Mouse (Mus musculus) cerebellum, adult 9-10 months (tissue): ENCODE measurements around the gene Dlgap5.

ENCODE experiments used
- DNase-seq: peaks from one replicate; pipeline ENCODE4 v3.0.0; 2022

Dlgap5 gene

GRCm38 (mm10) chr14:47346715-47347114 is 71.5 kb downstream of the Dlgap5 start:
- DNase-seq = no peak

- no peak for DNase-seq
These were observed 76.4 kb downstream of the Dlgap5 start for GRCm38 (mm10) chr14:47341811-47342291.

GRCm38 (mm10) chr14:47340231-47340925 is 77.8 kb downstream of the Dlgap5 start:
- no peak for DNase-seq
